In the genomic region with DNA sequence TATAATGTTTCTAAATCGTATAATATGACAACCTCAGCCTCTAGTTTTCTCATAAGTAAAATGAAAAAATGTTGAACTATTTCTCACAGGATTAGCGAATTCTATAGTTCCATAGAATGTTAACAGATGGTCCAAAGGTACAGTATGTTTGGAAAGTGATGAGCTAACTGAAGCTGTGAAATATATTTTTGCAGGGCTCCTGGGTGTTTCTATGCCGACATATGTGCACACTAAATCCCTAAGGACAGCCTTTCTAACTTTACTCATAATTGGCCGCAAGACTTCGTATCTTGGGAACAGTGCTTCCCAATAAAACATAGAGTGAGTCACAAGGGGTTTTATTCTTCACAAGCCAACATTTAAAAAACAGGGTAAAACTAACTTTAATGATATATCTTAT, we compare ENCODE assay signal across 16 mouse cellular contexts.
"Had no signal": no experiment of that assay in that cellular context is flagged by ENCODE, and none has a peak within 500 bp of the region (broad histone marks: within the 10 kb centered on the region; RNA-seq: fewer than 3 reads in every experiment).

No protein-coding gene starts in this region.

- ATAC-seq: forebrain, embryonic 16.5 days; hindbrain, postnatal 0 days; intestine, embryonic 16.5 days had no signal

- DNase-seq: gastrocnemius, adult 2 months; gastrocnemius, postnatal 10 days; gastrocnemius, postnatal 25 days; heart, adult 18-20 months; heart, postnatal 14 days; heart, postnatal 36 days; kidney, adult 11 months; kidney, adult 8-10 months; kidney, postnatal 10 days; kidney, postnatal 25 days; kidney, postnatal 4 days; liver; liver, embryonic 13.5 days had no signal
